Mouse (Mus musculus) CH12.LX (cell line): ENCODE measurements around the gene Cdk2ap2.

ENCODE experiments used
- CTCF ChIP-seq, 2 experiments: IDR thresholded peaks in 1 of 2; conservative IDR thresholded peaks in 1 of 2; 2 replicates each; pipeline ENCODE4 v1.5.1; 2011 to 2012; ENCODE audit warnings: low read depth in 2 of 2, low read length in 2 of 2, improper control_type of control experiment in 1 of 2, inconsistent platforms in 1 of 2, mild to moderate bottlenecking in 1 of 2, moderate library complexity in 1 of 2
- GABPA ChIP-seq: IDR thresholded peaks from 2 replicates; pipeline ENCODE4 v1.6.1; 2012; ENCODE audit warnings: low read depth, low read length, improper control_type of control experiment, inconsistent platforms; ENCODE audit not compliant: insufficient replicate concordance
- MXI1 ChIP-seq: IDR thresholded peaks from 2 replicates; pipeline ENCODE4 v1.6.1; 2011; ENCODE audit warnings: mild to moderate bottlenecking, low read depth, low read length, improper control_type of control experiment
- NRF1 ChIP-seq: IDR thresholded peaks from 2 replicates; pipeline ENCODE4 v1.6.1; 2014; ENCODE audit warnings: low read depth, mild to moderate bottlenecking, inconsistent platforms, low read length, improper control_type of control experiment, moderate library complexity
- ZC3H11A ChIP-seq: IDR thresholded peaks from 2 replicates; pipeline ENCODE4 v1.6.1; 2012; ENCODE audit warnings: low read depth, mild to moderate bottlenecking, inconsistent platforms, low read length, improper control_type of control experiment

GRCm38 (mm10) chr19:4106654-4107053, 9.7 kb downstream of the Cdk2ap2 start:
- no peak for TF ChIP-seq NRF1
- TF ChIP-seq CTCF (conservative IDR thresholded peaks at IDR 0.05 in 1 of 2, IDR thresholded peaks at IDR 0.05 in 1 of 2; ENCODE audit: low read depth in 2 of 2, low read length in 2 of 2) = no peak
- TF ChIP-seq GABPA = no peak
- no peak for TF ChIP-seq ZC3H11A
- TF ChIP-seq MXI1 = no peak
